Mouse (Mus musculus) brain, embryonic 14.5 days (tissue): Measurements from ENCODE around the gene Plbd1.

Source experiments
- CTCF ChIP-seq: fragments of 200-500 bp; IDR thresholded peaks from 2 replicates; pipeline ENCODE4 v1.5.1; 2012; ENCODE audit warnings: inconsistent platforms, mild to moderate bottlenecking, moderate library complexity, borderline replicate concordance; ENCODE audit not compliant: insufficient read depth, insufficient read length; ENCODE audit errors: extremely low read depth
- POLR2A ChIP-seq: fragments of 200-500 bp; IDR thresholded peaks from 2 replicates; pipeline ENCODE4 v1.6.1; 2012; ENCODE audit warnings: mild to moderate bottlenecking, inconsistent platforms, borderline replicate concordance; ENCODE audit not compliant: poor library complexity, insufficient read depth, insufficient read length, severe bottlenecking; ENCODE audit errors: extremely low read depth

DNA sequence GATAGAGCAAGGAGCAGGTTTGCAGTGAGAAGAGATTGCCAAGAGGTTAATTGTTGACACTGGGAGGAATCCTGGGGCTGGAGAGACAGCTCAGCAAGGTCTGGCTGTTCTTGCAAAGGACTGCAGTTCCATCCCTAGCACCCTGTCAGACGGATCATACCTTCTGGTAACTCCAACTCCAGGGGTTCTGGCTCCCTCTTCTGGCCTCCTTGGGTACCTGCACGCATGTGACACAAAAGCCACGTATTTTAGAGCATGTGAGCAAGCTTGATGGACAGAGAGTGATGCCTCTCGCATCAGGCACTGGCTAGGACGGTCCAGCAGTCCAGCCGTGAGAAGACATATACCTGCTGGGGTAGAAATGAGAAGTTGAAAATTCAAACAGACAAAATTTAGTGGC, 29.6 kb upstream of the Plbd1 start:
- TF ChIP-seq CTCF (no peak), POLR2A (no peak)
